Mouse (Mus musculus): ENCODE data around the gene Megf9. TPM values are rescaled to one million over a fixed set of nuclear protein-coding genes. Genes with fewer than 3 reads are reported as not detected.

Gene Megf9
- total RNA-seq (2023) = 100 to 1,000 TPM; 146 to 153 TPM

GRCm38 (mm10) chr4:70534891-70535269 is at the start of gene Megf9:
Gene Megf9, minus strand, starts transcription at chr4:70534995.

GRCm38 (mm10) chr4:70409994-70410721 is 124.6 kb downstream of the Megf9 start, which contains the start of gene Cdk5rap2:
Gene Cdk5rap2, minus strand, starts transcription at chr4:70410443.

Other genes with a start within 250 kb of the Megf9 start
- 10 to 100 TPM; 17.6 to 25.6 TPM for gene Cdk5rap2, start 124.6 kb downstream of the Megf9 start, total RNA-seq (2023)

Measured in neutrophil, adult 59 days (primary cell).